Mouse (Mus musculus) layer of hippocampus, postnatal 14 days (tissue): ENCODE data around the gene Trpm8. TPM values are rescaled to one million over a fixed set of nuclear protein-coding genes. Genes with fewer than 3 reads are reported as not detected.
A peak's percentile ranks its signal among the peaks of the same experiment; 100 is the strongest.

ENCODE experiments used
- DNase-seq, 2 experiments: peaks; one replicate each; pipeline ENCODE4 v3.0.0; 2021 to 2022; ENCODE audit warnings: low spot score in 2 of 2, mixed read lengths in 1 of 2
- total RNA-seq, 2 experiments: library from RNA; stranded (reverse); gene quantifications; 2 replicates each; pipeline ENCODE4 v1.2.3; 2021

The Trpm8 gene
- total RNA-seq, 2 experiments from 2014 or later: 0.25 to 0.57 TPM

- peak; percentile 80 to 81 for DNase-seq
These were observed 147.3 kb downstream of the Trpm8 start for GRCm38 (mm10) chr1:88424602-88425252.

DNA sequence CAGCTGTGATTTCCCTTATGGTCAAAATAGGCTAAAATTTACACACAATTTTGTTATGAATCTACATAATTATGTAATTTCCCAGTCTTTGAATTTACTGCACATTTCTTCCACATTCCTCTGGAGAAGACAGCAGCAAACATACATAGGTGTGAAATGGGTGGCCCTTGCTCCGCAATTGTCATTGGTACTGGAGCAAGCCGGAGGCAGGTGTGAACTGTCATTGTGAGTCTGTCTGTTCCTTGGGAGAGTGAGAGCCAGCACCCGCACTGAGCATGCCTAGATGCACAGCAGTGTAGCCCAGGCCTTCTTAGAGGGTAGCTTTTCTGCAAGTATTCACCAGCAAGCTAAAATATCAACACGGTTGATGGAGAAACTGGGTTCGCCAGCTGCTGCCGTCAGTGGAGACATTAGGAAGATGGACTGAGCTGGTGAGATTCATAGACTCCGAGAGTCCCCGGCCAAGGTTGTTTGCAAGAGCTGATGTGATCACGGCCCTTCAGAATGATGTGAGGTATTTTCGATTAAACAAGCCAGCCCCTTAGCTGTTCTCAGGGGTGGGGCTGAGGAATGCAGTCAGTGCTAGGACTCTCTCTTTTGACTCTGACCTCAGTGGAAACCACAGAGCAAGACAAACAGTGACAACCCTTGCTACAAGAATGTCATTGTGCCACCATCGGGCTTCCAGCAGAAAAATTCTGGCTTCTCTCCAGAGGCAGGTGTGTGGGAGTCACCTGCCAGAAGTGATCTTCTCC is 150.7 kb downstream of the Trpm8 start:
- DNase-seq: no peak

DNA sequence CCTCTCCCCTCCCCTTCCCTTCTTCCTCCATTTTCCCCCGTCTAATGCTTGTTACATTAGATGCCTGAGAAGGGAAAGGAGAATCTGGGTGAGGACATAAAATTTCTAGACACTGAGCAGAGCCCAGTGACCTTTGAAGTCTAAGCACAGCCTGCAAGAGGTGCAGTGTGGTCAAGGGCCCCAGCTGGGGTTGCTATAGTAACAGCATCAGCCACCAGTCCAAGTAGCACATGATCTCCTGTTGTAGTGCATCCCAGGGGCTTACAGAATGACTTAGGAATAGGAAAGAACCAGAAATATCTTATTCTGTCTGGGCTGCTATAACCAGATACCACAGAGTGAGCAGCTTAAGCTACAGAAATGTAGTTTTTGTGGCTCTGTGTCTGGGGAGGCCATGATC is 152.0 kb downstream of the Trpm8 start:
- no peak for DNase-seq

GRCm38 (mm10) chr1:88431262-88431661 is 153.8 kb downstream of the Trpm8 start:
- no peak for DNase-seq

DNA sequence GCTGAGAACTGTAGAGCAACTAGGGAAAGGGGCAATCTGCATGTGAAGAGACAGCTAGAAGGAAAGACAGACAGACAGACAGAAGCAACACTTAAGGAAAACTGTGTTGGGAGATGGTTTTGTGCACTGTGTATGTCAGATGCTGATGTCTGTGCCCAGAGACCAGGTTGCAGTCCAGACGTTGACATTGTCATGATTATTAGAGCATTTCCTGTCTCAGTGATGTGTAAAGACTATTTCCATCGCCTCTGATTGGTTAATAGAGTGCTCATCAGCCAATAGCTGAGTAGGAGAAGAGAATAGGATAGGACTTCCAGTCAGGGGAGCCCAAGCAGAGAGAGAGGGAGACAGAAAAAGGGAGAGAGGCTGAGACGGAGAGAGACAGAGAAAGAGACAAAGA is 155.1 kb downstream of the Trpm8 start:
- DNase-seq: no peak

GRCm38 (mm10) chr1:88433096-88433883 is 155.8 kb downstream of the Trpm8 start:
- DNase-seq: no peak

GRCm38 (mm10) chr1:88434057-88434456 is 156.6 kb downstream of the Trpm8 start:
- DNase-seq: no peak

GRCm38 (mm10) chr1:88437206-88438126 is 160.0 kb downstream of the Trpm8 start:
- no peak for DNase-seq

Other genes starting within 250 kb of the Trpm8 start
- not detected for gene Ugt1a10, start 222.3 kb upstream of the Trpm8 start, total RNA-seq
- not detected for gene Ugt1a9, start 206.9 kb upstream of the Trpm8 start, total RNA-seq
- gene Ugt1a8, start 189.8 kb upstream of the Trpm8 start, total RNA-seq: not detected
- gene Ugt1a7c, start 182.6 kb upstream of the Trpm8 start, total RNA-seq: under 1 TPM; 0.58 to 0.95 TPM
- under 1 TPM in 1 of 2 experiments, not detected in 1; 0.21 TPM for gene Ugt1a6b, start 174.4 kb upstream of the Trpm8 start, total RNA-seq
- under 1 TPM; 0.62 to 0.83 TPM for gene Ugt1a6a, start 142.9 kb upstream of the Trpm8 start, total RNA-seq
- not detected for gene Ugt1a5, start 111.6 kb upstream of the Trpm8 start, total RNA-seq
- not detected for gene Ugt1a2, start 77.1 kb upstream of the Trpm8 start, total RNA-seq
- gene Dnajb3, start 71.9 kb upstream of the Trpm8 start, total RNA-seq: 1 to 10 TPM; 1.7 to 3.1 TPM
- not detected for gene Ugt1a1, start 65.7 kb upstream of the Trpm8 start, total RNA-seq
- under 1 TPM; 0.12 to 0.17 TPM for gene Mroh2a, start 50.7 kb upstream of the Trpm8 start, total RNA-seq
- 10 to 100 TPM; 36.0 to 37.2 TPM for gene Hjurp, start within 50 bp of the Trpm8 start, total RNA-seq
- not detected for gene Spp2, start 129.3 kb downstream of the Trpm8 start, total RNA-seq
- gene Glrp1, start 232.4 kb downstream of the Trpm8 start, total RNA-seq: not detected